Mouse (Mus musculus): ENCODE measurements around the gene Ovgp1.

Ovgp1 gene

DNA sequence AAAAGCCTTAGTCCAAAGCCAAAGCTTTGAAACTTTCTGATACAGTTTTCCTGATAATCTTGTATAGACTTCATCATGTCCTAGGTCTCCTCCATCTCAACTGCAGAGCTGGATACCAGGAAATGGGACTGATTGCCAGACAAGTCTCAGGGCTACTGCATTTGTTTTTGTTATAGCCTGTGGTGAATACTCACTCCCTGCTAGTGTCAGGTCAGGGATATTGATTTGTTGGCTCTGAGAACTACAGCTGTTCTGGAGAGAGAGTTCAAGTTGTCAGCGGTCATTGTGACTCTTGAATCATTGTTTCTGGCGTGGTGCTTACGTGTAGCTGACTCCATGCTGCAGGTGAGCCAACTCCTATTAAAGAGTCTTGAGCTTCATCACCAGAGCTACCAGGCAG, at the start of gene Ovgp1:
TSS of gene Ovgp1 (plus strand) at position 301 of the 400 bp plus-strand sequence.
- in situ Hi-C loops (cut with MboI; ENCODE audit: unreplicated experiment in 2 of 2): no loop called here

DNA sequence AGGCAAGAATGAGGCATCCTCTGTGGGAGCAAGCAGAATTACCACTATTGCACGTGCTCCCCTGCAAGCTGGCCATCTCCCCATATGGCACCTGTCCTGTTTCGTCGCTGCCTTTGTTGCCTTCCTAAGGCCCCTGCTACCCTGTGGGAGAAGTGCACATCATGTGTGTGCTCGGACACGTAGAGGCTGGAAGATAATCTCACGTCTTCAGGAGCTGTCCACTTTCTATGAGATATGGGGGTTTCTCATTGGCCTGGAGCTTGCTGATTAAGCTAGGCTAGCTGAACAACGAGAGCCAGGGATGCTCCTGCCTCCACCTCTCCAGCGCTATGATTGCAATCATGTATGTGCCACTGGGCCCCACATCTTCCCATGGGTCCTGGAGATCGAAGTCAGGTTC, 48.9 kb upstream of the Ovgp1 start:
- in situ Hi-C loops (cut with MboI; ENCODE audit: unreplicated experiment in 2 of 2): loop anchor here in 1 of 2 experiments (25.0 kb wide), 1 partner anchor 412 kb away; no protein-coding TSS in a partner anchor

DNA sequence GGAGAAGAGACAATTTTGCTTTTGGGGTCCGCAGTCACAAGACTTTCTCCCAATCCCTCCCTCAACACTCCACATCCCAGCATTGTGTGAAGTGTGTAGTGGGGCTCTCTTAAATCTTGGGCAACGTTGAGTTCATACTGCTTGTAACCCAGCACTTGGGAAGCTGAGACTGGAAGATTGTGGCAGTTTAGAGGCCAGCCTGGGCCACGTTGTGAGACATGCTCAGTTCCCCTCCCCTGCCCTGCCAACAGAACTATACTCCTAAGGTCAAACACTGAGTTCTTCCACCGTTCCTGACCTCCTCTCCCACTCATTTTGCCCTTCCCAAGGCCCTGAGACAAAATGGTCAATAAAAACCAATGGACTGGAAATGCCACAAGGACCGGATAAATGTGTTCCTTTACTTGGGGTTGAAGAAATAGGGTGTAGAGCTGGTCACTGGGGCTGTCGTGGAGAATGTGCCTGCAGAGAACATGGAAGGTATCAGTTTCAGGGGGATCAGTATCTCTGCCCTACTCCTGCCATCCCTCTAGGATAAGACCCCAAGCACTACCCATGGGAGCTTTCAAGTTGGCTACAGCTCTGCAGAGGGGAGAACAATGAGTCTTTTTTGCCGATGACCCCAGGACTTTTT, 45.8 kb upstream of the Ovgp1 start:
- in situ Hi-C loops (cut with MboI; ENCODE audit: unreplicated experiment in 2 of 2): no loop called here

DNA sequence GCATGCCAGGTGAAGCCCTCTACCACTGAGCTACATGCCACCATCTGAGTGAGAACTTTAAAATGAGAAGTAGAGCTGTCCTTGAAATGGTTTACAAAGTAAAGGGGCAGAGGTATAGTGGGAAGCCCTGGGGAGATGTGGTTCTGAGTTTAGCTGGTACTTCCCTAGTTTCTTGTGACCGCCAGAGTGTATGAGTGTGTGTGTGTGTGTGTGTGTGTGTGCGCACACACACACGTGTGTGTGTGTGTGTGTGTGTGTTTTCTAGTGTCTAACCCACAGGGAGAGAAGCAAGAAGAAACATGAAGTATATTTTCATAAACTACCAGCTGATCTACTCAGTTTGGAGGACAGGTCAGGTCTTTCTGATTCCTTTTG, 45.3 kb upstream of the Ovgp1 start:
- in situ Hi-C loops (cut with MboI; ENCODE audit: unreplicated experiment in 2 of 2): no loop called here

DNA sequence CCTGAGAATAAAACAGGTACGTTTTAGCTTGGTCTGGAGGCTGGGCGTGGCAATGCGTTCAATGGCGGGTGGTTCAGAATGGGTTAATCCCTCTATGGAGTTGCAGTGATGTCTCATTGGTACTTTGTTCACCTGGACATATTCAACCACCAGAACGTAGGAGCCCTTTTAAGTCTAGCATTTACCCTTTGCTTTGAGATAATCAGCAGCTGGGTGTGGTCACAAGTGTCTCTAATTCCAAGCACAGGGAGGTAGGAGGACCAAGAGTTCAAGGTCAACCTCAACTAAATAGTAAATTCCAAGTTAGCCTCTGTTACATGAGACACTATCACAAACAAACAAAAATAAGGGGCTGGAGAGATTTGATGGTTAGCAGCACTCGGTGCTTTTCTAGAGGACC, 44.7 kb upstream of the Ovgp1 start:
- in situ Hi-C loops (cut with MboI; ENCODE audit: unreplicated experiment in 2 of 2): no loop called here

DNA sequence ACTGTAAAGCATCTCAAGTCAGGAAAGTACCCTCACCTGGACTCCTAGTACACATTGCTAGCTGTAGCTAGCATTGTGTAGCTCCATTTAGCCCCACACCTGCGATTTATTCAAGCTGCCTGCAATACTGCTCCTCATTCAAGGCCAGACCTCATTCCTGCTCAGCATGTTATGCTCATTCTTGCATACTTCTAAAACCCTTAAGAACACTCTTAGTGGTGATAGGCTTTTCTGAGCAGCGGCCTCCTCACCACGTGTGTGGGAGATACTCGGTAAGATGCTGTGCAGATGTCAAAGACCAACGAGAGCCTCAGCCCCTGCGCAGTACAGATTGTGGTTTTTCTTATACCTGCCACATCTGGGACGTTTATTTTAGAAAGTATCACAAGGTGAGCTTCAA, 43.7 kb upstream of the Ovgp1 start:
- in situ Hi-C loops (cut with MboI; ENCODE audit: unreplicated experiment in 2 of 2): no loop called here

DNA sequence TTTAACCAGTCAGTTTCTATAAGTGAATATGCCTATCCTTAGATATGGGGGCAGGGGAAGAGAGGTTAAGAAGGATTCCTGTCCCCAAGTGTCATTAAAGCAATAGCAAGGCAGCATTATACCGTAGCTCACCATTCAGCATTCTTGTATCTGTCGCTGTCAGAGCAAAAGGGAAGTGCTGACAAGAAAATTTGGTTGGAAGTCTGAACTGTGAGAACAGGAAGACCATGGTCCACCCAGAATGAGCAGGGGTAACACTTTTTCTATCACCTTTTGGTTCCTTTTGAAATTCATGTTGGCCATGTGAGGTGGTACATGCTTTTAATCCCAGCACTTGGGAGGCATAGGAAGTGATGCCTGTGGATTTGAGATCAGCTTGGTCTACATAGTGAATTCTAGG, 42.4 kb upstream of the Ovgp1 start:
- in situ Hi-C loops (cut with MboI; ENCODE audit: unreplicated experiment in 2 of 2): no loop called here

DNA sequence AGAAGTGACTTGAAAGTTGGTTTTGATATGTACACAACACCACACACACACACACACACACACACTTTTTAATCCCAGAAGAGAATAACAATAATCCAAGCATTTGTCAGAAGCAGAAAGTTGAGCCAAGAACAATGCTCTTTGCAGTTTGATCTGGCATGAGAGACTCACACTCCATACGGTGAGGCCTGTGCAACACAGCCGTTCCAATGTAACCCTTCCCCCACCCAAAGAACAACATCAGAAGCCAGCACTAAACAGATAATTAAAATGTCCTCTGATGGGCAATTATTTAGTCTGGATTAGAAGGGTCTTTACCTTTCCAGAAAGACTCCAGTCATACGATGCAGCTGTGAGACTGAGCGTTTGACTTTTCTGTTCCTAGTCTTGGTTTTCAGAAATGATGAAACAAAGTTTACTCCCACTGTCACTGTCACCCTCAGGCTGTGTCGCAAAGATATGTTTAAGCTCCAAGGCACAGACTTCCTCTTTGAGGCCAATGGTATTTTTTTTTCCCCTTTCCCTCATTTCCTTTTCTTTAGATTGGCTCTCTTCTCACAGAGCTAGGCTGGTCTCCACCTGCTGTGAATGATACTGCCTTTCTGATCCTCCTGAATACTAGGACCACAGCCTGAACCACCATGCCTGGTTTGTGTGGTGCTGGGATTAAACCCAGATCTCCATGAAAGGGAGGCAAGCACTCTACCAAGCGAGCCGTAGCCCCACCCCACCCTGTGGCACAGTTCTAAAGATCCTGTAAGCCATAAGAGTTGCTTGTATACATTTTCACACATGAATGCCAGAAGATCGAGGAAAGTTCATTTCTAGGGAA, 41.1 kb upstream of the Ovgp1 start, which contains the start of gene I830077J02Rik:
TSS of gene I830077J02Rik (minus strand) at position 425 of the 832 bp plus-strand sequence.
- in situ Hi-C loops (cut with MboI; ENCODE audit: unreplicated experiment in 2 of 2): no loop called here

DNA sequence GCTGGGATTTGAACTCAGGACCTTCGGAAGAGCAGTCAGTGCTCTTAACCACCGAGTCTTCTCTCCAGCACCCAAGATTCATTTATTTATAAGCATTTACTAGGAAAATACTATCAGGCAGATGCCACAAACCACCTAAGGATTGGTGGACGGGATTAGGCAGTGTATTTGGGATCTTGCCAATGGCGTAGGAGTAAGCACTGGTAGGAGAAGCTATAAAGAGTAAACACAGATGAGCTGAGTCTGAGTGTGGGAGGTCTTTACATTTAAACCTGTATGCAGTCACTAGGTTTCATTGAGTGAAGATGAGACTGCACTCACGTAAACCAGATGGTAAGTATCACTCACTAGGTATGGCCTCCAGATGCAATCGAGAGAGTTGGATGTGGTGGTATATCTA, 39.6 kb upstream of the Ovgp1 start:
- in situ Hi-C loops (cut with MboI; ENCODE audit: unreplicated experiment in 2 of 2): no loop called here

DNA sequence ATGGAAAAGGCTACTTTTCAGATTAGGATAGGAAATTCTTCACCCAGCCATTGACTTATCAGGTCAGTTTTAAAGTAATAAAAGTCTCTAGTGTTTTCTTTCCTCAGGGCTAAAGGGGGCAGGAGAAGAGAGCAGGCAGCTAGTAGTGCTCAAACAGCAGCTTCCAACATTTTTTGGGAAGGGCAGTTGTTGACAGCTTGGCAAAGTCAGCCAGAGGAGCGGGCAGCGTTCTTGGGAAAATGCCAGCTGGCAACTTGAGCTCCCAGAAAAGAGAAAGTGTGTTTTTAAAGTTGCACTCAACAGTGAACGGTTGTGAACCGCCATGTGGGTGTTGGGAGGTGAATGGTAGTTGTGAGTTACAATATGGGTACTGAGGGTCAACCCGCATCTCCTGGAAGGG, 38.5 kb upstream of the Ovgp1 start:
- in situ Hi-C loops (cut with MboI; ENCODE audit: unreplicated experiment in 2 of 2): no loop called here

DNA sequence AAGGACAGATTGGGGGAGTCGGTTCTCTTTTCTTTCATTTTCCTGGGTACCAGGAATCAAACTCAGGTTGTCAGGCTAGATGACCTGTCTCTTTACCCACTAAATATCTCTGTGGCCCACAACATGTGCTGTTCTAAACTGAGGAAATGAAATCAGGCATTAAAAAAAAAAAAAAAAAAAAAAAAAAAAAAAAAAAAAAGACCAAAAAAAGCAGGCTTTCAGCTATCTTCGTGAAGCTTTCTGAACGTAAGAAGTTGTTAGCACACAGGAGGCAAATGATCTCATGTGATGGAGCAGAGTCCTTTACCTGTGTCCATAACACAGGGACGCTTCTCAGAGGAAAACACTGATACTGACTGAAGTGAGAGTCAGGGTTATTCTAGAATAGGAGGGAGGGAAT, 37.4 kb upstream of the Ovgp1 start:
- in situ Hi-C loops (cut with MboI; ENCODE audit: unreplicated experiment in 2 of 2): no loop called here

DNA sequence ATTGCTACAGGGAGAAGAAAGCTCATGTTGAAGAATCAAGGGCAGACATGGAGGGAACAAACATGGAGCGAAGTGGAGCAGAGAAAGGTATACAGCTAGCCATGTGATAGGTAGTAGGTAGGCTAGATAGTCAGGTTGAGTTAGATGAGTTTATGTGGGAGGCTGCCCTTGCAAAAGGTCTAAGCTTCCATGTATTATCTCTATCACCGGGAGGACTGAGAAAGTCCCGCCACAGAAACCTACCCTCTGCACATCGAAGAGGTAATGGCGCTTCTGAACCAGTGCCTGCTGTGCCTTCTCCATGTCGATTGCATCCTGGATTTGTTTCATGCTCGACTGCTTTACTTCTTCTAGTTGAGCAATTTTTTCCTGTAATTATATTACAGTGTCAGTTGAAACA, 22.2 kb upstream of the Ovgp1 start:
- in situ Hi-C loops (cut with MboI; ENCODE audit: unreplicated experiment in 2 of 2): loop anchor here in 1 of 2 experiments (10.0 kb wide), 1 partner anchor 157 kb away; no protein-coding TSS in a partner anchor

DNA sequence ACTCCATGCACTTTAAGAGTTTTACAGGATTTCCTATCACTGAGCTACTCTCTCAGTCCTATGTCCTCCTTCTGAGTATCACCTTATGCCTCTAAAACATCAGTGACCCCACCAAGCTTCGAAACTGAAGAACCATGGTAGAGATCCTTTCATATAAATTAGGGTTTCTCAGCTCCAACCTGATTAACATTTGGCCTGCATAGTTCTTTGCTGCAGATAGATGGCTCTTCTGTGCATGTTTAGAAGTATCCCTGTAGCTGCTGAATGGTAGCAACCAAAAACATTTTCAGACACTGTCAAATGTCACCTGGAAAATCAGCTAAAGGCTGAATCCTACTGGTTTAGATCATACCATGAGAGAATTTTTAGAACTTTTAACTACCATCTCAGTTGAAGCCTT, 16.3 kb upstream of the Ovgp1 start:
- in situ Hi-C loops (cut with MboI; ENCODE audit: unreplicated experiment in 2 of 2): loop anchor here in 1 of 2 experiments (10.0 kb wide), 1 partner anchor 162 kb away; no protein-coding TSS in a partner anchor

DNA sequence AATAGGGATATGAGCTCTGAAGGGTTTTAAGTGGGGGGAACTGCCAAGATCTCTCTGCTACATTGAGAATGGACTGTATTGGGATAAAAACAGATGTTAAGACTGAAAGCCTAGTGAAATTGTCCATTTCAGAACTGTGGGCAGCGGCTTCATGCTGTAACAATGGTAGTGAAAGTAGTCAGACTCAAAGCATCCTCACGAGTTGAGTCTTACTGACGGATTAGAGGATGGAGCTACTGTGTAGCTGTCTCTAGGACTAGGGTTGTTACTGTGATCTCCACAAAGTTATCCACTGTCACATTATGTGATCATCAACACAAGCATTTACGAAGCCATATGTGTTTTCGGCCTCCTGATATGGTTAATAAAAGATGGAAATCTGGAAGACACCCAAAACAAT, 15.3 kb upstream of the Ovgp1 start:
- in situ Hi-C loops (cut with MboI; ENCODE audit: unreplicated experiment in 2 of 2): loop anchor here in 1 of 2 experiments (10.0 kb wide), 1 partner anchor 163 kb away; no protein-coding TSS in a partner anchor

DNA sequence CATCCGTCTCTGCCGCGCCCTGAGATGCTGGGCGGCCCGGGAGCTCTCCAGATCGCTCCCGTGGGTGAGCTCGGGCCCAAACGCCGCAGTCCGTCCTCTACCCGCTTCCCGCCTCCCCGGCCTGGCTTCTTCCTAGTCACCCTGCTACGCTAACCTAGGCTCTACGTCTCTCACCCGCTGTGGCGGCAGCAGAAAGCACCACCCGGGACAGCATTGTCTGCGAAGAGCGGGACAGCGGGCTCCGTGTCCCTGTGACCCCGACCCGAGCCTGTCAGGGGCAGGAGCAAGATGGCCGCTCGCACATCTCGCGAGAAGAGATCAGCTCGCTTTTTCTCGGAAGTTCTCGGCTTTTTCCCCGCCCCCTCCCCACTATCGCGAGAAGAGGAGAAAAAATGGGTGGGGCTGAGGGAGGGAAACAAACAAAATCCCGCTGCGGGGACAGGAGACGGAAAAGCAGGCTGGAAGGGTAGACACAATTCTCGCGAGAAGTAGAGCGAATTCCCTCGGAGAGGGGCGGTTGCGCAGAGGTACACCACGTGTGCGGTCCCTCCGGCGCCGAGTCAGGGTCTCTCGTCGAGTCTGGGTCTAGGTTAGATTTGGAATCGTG, 14.4 kb upstream of the Ovgp1 start, which contains the start of gene Wdr77:
TSS of gene Wdr77 (plus strand) at position 396 of the 607 bp plus-strand sequence.
- in situ Hi-C loops (cut with MboI; ENCODE audit: unreplicated experiment in 2 of 2): loop anchor here in 1 of 2 experiments (10.0 kb wide), 1 partner anchor 164 kb away; no protein-coding TSS in a partner anchor

DNA sequence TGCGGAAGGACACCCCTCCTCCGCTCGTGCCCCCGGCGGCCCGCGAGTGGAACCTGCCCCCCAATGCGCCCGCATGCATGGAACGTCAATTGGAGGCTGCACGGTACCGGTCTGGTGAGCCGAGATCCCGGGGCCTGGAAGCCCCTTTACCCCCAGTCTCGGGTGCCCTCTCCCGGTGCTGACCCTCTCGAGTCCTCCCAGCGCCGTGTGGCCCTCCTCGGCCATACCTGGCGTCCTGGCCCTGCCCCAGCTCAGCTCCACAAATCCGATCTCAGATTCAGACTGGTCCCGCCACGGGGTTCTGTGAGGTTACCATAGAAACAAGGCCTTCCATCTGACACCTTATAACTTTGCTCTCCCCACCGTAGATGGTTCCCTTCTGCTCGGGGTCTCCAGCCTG, 13.9 kb upstream of the Ovgp1 start:
- in situ Hi-C loops (cut with MboI; ENCODE audit: unreplicated experiment in 2 of 2): loop anchor here in 1 of 2 experiments (10.0 kb wide), 1 partner anchor 165 kb away; no protein-coding TSS in a partner anchor

DNA sequence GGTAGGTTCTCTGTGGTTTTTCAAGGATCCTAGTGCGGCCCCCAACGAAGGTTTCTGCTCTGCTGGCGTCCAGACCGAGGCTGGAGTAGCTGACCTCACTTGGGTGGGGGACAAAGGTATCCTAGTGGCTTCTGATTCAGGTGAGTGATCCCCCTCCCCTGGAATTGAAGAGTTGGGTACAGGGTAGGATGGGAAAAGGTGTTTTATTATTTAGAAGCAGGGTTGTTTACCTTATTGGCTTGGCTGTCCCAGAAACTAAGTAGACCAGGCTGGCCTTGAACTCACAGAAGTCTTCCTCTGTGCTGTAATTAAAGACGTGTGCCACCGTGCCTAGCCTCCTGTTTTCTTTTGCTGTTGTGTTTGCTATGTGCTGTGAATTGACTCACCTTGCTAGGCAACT, 13.5 kb upstream of the Ovgp1 start, which contains the start of gene Atp5f1:
TSS of gene Atp5f1 (minus strand) at position 101 of the 400 bp plus-strand sequence.
- in situ Hi-C loops (cut with MboI; ENCODE audit: unreplicated experiment in 2 of 2): loop anchor here in 1 of 2 experiments (10.0 kb wide), 1 partner anchor 165 kb away; no protein-coding TSS in a partner anchor

DNA sequence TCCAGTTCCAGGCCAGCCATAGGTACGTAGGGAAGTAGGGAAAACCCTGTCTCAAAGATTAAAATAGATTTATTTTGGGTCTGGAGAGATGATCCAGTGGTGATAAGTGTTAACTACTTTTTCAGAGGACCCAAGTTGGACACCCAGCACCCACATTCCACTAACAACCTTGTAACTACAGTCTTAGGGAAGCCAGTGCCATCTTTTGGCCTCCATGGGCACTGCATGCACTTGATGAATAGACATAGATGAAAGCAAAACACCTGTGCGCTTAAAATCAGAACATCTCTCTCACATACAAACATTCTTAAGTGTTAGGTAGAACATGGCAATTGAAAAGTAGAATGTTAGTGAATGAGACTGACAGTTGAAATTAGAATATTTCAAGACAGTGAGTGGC, 12.8 kb upstream of the Ovgp1 start:
- in situ Hi-C loops (cut with MboI; ENCODE audit: unreplicated experiment in 2 of 2): no loop called here

DNA sequence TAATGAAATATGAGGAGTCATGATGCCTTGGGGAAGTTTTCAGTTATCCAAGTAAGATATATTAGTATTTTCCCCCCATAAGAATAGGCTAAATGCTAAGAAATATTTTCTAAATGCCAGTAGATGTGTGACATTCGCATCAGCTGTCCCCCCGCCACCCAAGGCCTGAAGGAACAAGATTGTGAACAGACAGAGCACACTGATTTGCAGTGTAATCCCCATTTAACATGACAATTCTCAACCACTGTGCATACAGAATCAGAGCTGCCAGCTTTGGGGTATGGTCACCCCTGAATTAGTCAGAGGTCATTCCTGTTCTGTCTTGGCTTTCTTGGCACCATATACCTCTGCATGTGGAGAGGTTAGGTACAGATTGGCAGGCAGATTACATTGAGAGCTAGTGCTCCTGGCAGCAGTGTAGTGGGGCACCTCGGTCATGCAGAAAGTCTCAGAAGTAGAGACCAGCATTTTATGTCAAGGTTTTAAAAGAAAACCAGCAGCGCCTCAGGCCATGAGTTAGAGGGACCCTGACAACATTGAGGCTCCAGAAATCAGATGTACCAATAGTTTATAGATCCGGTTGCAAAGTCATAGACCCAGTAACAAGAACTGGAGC, 1.6 kb upstream of the Ovgp1 start:
- in situ Hi-C loops (cut with MboI; ENCODE audit: unreplicated experiment in 2 of 2): no loop called here

DNA sequence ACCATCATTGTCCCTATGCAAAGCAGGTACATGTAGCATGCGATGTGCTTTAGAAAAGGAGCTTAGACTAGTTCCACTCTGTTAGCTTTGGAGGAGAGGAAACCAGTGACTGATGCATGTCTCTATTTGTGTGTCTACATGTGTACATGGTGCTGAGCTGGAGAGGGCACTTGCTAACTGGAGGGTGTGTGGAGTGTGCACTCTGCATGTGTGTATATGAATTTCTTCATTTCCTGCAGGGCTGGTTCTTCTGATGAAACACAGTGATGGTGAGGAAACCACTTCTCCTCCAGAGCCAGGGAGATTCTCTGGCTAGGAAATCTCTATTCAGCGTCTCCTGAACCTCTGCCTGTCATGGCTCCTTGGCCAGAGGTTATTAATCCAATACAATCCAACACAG, 663 bp downstream of the Ovgp1 start:
- in situ Hi-C loops (cut with MboI; ENCODE audit: unreplicated experiment in 2 of 2): no loop called here

Data from v-Abl transformed pro-B cells (cell line).